Mouse (Mus musculus) embryonic facial prominence, embryonic 10.5 days (tissue): ENCODE measurements around the gene Gm21852. TPM values are rescaled to one million over a fixed set of nuclear protein-coding genes. Genes with fewer than 3 reads are reported as not detected.
"Not testable (repeated sequence)": the region's sequence is repeated elsewhere in the genome, so short reads cannot be mapped to it uniquely, and the experiment has no call there.

ENCODE experiments used
- DNase-seq: peaks from one replicate; pipeline ENCODE4 v3.0.0-alpha.2; 2017; ENCODE audit warnings: low spot score
- H3K27ac ChIP-seq: fragments of 300-500 bp; sonication (generic); replicated peaks from 2 replicates; pipeline ENCODE4 v1.5.1; 2016; ENCODE audit warnings: mild to moderate bottlenecking
- H3K27me3 ChIP-seq: fragments of 300-500 bp; sonication (generic); replicated peaks from 2 replicates; pipeline ENCODE4 v1.6.1; 2016; ENCODE audit warnings: low read depth, mild to moderate bottlenecking; ENCODE audit not compliant: poor library complexity, severe bottlenecking
- H3K36me3 ChIP-seq: fragments of 300-500 bp; sonication (generic); replicated peaks from 2 replicates; pipeline ENCODE4 v1.6.1; 2016; ENCODE audit warnings: mild to moderate bottlenecking, moderate library complexity
- H3K4me1 ChIP-seq: fragments of 300-500 bp; sonication (generic); 2 replicates; pipeline ENCODE4 v1.6.1; 2016
- H3K4me3 ChIP-seq: fragments of 300-500 bp; sonication (generic); 2 replicates; pipeline ENCODE4 v1.5.1; 2016; ENCODE audit warnings: mild to moderate bottlenecking, moderate library complexity
- H3K9me3 ChIP-seq: fragments of 300-500 bp; sonication (generic); 2 replicates; pipeline ENCODE4 v1.6.1; 2016; ENCODE audit warnings: mild to moderate bottlenecking
- WGBS: fragments of 180-500 bp; shearing (Covaris S2); methylation state at CpG from one replicate; pipeline ENCODE4 v1.1.7; 2016; 5-methylcytosine and 5-hydroxymethylcytosine counted together
- microRNA-seq: library from miRNA; unstranded; fragments of <30 nt; microRNA quantifications from one replicate; pipeline ENCODE4, GENCODE M21; 2017
- polyA plus RNA-seq: library from polyadenylated mRNA; unstranded; fragments of >200 nt; fragmentation: Nextera tagmentation; extraction: Ambion mirVana; gene quantifications from 2 replicates; pipeline ENCODE4 v1.2.1, GENCODE M21; 2016

The Gm21852 gene
- not detected in 2 replicates for polyA plus RNA-seq

GRCm38 (mm10) chrY:40651896-40652295 is at the start of gene Gm21852:
Gene Gm21852 (minus strand): TSS chrY:40651996.
- WGBS, result no CpG with 5 or more reads among the region's 3 CpGs
- not testable (repeated sequence) for H3K36me3 ChIP-seq, H3K27ac ChIP-seq, H3K9me3 ChIP-seq, H3K4me3 ChIP-seq, DNase-seq, H3K4me1 ChIP-seq, H3K27me3 ChIP-seq

Small RNAs within 50 kb of the gene (microRNA-seq; reads per million reads assigned to microRNA genes)
- gene Gm27466, result not detected
- gene Gm28018, result not detected

Other genes starting within 250 kb of the Gm21852 start
- not detected in 2 replicates for gene Gm21797, start 123.8 kb upstream of the Gm21852 start, polyA plus RNA-seq
- gene Gm20795, start 152.9 kb upstream of the Gm21852 start, polyA plus RNA-seq, result not detected in 2 replicates